Mouse (Mus musculus) embryonic facial prominence, embryonic 14.5 days (tissue): ENCODE data around the gene Fndc11. TPM values are rescaled to one million over a fixed set of nuclear protein-coding genes. Genes with fewer than 3 reads are reported as not detected.

ENCODE experiments used
- ATAC-seq: fragments of 200-750 bp; cut with Nextera tagmentation; 2 replicates; pipeline ENCODE4 v1.8.0; 2017; ENCODE audit warnings: low read depth, moderate number of reproducible peaks, moderate TSS enrichment
- DNase-seq: peaks from one replicate; pipeline ENCODE4 v3.0.0-alpha.2; 2015; ENCODE audit warnings: low spot score
- H3K27ac ChIP-seq: fragments of 300-500 bp; sonication (generic); replicated peaks from 2 replicates; pipeline ENCODE4 v1.5.1; 2014; ENCODE audit warnings: low read depth, mild to moderate bottlenecking, low read length, moderate library complexity
- H3K27me3 ChIP-seq: fragments of 300-500 bp; sonication (generic); replicated peaks from 2 replicates; pipeline ENCODE4 v1.6.1; 2014; ENCODE audit warnings: low read length; ENCODE audit not compliant: control insufficient read depth, insufficient read depth
- H3K36me3 ChIP-seq: fragments of 300-500 bp; sonication (generic); 2 replicates; pipeline ENCODE4 v1.6.1; 2014; ENCODE audit warnings: low read length, mixed read lengths; ENCODE audit not compliant: control insufficient read depth, insufficient read depth
- H3K4me1 ChIP-seq: fragments of 300-500 bp; sonication (generic); 2 replicates; pipeline ENCODE4 v1.6.1; 2014; ENCODE audit warnings: antibody characterized with exemption, low read length; ENCODE audit not compliant: control insufficient read depth, insufficient read depth
- H3K4me2 ChIP-seq: fragments of 300-500 bp; sonication (generic); 2 replicates; pipeline ENCODE4 v1.6.1; 2014; ENCODE audit warnings: low read depth, mild to moderate bottlenecking, low read length, moderate library complexity, mixed read lengths
- H3K4me3 ChIP-seq: fragments of 300-500 bp; sonication (generic); 2 replicates; pipeline ENCODE4 v1.5.1; 2014; ENCODE audit warnings: low read depth, mild to moderate bottlenecking, low read length
- H3K9ac ChIP-seq: fragments of 300-500 bp; sonication (generic); 2 replicates; pipeline ENCODE4 v1.6.1; 2014; ENCODE audit warnings: low read depth, mild to moderate bottlenecking, low read length, moderate library complexity, mixed read lengths
- H3K9me3 ChIP-seq: fragments of 300-500 bp; sonication (generic); 2 replicates; pipeline ENCODE4 v1.6.1; 2016; ENCODE audit warnings: low read length; ENCODE audit not compliant: control insufficient read depth
- WGBS: fragments of 180-500 bp; shearing (Covaris S2); extraction: QIAGEN DNeasy Blood & Tissue Kit; methylation state at CpG from one replicate; pipeline ENCODE4 v1.1.7; 2014; 5-methylcytosine and 5-hydroxymethylcytosine counted together
- polyA plus RNA-seq: library from polyadenylated mRNA; unstranded; fragments of >200 nt; fragmentation: Nextera tagmentation; extraction: Ambion mirVana; gene quantifications from 2 replicates; pipeline ENCODE4 v1.2.1, GENCODE M21; 2014

The Fndc11 gene
- polyA plus RNA-seq, 1 experiment from 2014 or later = not detected

GRCm38 (mm10) chr2:181253248-181253647 is 33.4 kb downstream of the Fndc11 start:
- H3K36me3 ChIP-seq = peaks cover 71% of the 10 kb centered on the region
- no peak overlapping the region for H3K9ac ChIP-seq
- H3K4me3 ChIP-seq = no peak overlapping the region
- 100% methylated on average over 1 of the region's 1 CpGs for WGBS
- H3K4me1 ChIP-seq = no peaks in the 10 kb centered on the region
- no peak for ATAC-seq
- H3K9me3 ChIP-seq = no peaks in the 10 kb centered on the region
- no peak overlapping the region for H3K27ac ChIP-seq
- H3K4me2 ChIP-seq = no peak overlapping the region
- H3K27me3 ChIP-seq = no peaks in the 10 kb centered on the region
- no peak for DNase-seq

GRCm38 (mm10) chr2:181266839-181267238 is 47.0 kb downstream of the Fndc11 start:
- H3K36me3 ChIP-seq = peaks cover 74% of the 10 kb centered on the region
- no peak for ATAC-seq
- H3K4me3 ChIP-seq = no peak overlapping the region
- no peaks in the 10 kb centered on the region for H3K4me1 ChIP-seq
- H3K9ac ChIP-seq = no peak overlapping the region
- H3K4me2 ChIP-seq = no peak overlapping the region
- no peak overlapping the region for H3K27ac ChIP-seq
- 96% methylated on average over 2 of the region's 2 CpGs for WGBS
- no peaks in the 10 kb centered on the region for H3K27me3 ChIP-seq
- H3K9me3 ChIP-seq = no peaks in the 10 kb centered on the region
- DNase-seq = no peak

- no peaks in the 10 kb centered on the region for H3K4me1 ChIP-seq
- ATAC-seq (no peak), DNase-seq (no peak)
- H3K4me2 ChIP-seq = no peak overlapping the region
- H3K27ac ChIP-seq = no peak overlapping the region
- no peaks in the 10 kb centered on the region for H3K27me3 ChIP-seq
- H3K36me3 ChIP-seq = peaks cover 65% of the 10 kb centered on the region
- 89% methylated on average over 2 of the region's 2 CpGs for WGBS
- no peaks in the 10 kb centered on the region for H3K9me3 ChIP-seq
- no peak overlapping the region for H3K9ac ChIP-seq
- no peak overlapping the region for H3K4me3 ChIP-seq
Measured at GRCm38 (mm10) chr2:181272092-181272491, 52.3 kb downstream of the Fndc11 start.

Other genes with a start within 250 kb of the Fndc11 start
- gene Col20a1, start 233.5 kb upstream of the Fndc11 start, polyA plus RNA-seq = 2.5 and 3.7 TPM in 2 replicates
- 3.6 and 5.8 TPM in 2 replicates for gene Chrna4, start 176.5 kb upstream of the Fndc11 start, polyA plus RNA-seq
- gene Kcnq2, start 84.7 kb upstream of the Fndc11 start, polyA plus RNA-seq = 2.1 and 2.6 TPM in 2 replicates
- 0.76 and 1.0 TPM in 2 replicates for gene Eef1a2, start 63.0 kb upstream of the Fndc11 start, polyA plus RNA-seq
- gene Ppdpf, start 32.8 kb upstream of the Fndc11 start, polyA plus RNA-seq = 269 and 288 TPM in 2 replicates
- gene Ptk6, start 17.2 kb upstream of the Fndc11 start, polyA plus RNA-seq = 0.10 and 0.19 TPM in 2 replicates
- 0.08 and 0.22 TPM in 2 replicates for gene Srms, start 6.8 kb upstream of the Fndc11 start, polyA plus RNA-seq
- 1.3 TPM in 2 replicates for gene Helz2, start 22.0 kb downstream of the Fndc11 start, polyA plus RNA-seq
- 13.5 and 15.9 TPM in 2 replicates for gene Gmeb2, start 68.0 kb downstream of the Fndc11 start, polyA plus RNA-seq
- gene Stmn3, start 94.5 kb downstream of the Fndc11 start, polyA plus RNA-seq = 69.4 and 72.7 TPM in 2 replicates
- 37.1 and 48.8 TPM in 2 replicates for gene Rtel1, start 99.7 kb downstream of the Fndc11 start, polyA plus RNA-seq
- gene Zgpat, start 144.9 kb downstream of the Fndc11 start, polyA plus RNA-seq = 30.1 and 36.6 TPM in 2 replicates
- gene Arfrp1, start 145.4 kb downstream of the Fndc11 start, polyA plus RNA-seq = 43.7 and 48.1 TPM in 2 replicates
- 17.4 and 18.4 TPM in 2 replicates for gene Lime1, start 160.1 kb downstream of the Fndc11 start, polyA plus RNA-seq
- 5.7 and 5.9 TPM in 2 replicates for gene Zbtb46, start 239.4 kb downstream of the Fndc11 start, polyA plus RNA-seq